Mouse (Mus musculus) CD8-positive naive resting alpha-beta T cell, adult 2 months (primary cell): Measurements from ENCODE around the gene S1pr4.
A peak's percentile ranks its signal among the peaks of the same experiment; 100 is the strongest.

Source experiments
- DNase-seq, 2 experiments: peaks; one replicate each; pipeline ENCODE4 v3.0.0; 2022; ENCODE audit warnings: low read depth in 2 of 2, low spot score in 2 of 2

S1pr4 gene

DNA sequence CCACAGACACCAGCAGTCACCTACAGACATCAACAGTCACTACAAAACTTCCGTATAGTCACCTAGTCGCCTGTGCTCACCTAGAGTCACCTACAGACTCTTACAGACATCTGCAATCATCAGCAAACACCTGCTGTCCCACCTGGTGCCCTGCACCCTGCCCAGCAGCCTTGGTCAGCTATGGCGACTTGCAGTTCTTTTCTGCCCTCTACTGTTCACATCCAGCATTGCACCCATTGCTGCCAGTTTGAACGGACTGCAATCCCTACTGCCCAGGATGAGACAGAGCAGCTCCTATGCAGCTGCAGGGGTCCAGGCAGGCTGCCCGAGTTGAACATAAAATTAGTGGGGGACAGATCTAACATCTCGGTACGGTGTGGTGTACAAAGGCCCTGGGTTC, 49.8 kb downstream of the S1pr4 start:
- peak; percentile 79 to 84 for DNase-seq
